Mouse (Mus musculus): ENCODE results near the gene Ghrh.

DNA sequence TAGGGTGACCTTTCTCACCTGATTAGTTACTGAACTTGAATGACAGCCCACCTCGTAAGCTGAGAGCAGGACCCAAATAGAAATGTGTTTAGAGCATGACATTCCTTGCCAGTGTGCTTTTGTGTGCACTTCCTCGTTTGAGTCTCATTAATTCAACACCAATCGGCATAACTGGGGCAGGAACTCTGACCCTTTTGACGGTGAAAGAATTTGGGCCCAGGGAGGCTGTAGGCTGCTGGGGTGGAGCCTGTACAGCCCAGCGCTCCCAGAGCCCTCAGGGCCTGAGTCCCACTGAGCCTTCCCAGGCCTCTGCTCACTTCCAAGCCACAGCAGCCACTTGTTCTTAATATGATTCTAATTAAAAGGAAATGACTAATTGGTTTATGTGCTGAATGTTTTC is 26.4 kb downstream of the Ghrh start:
- TF ChIP-seq CTCF (IDR thresholded peaks at IDR 0.05; ENCODE audit: insufficient read depth, low read depth, low read length) = no peak
- no peak for TF ChIP-seq POLR2A (IDR thresholded peaks at IDR 0.05; ENCODE audit: insufficient read depth, low read depth, low read length)
